Mouse (Mus musculus): ENCODE results near the gene Dhdds. TPM values are rescaled to one million over a fixed set of nuclear protein-coding genes. Genes with fewer than 3 reads are reported as not detected.
"Not testable (repeated sequence)": the region's sequence is repeated elsewhere in the genome, so short reads cannot be mapped to it uniquely, and the experiment has no call there.

Gene Dhdds
- polyA plus RNA-seq, 1 experiment from 2014 or later = 41.9 TPM

GRCm38 (mm10) chr4:133991087-133991660 is 9.5 kb downstream of the Dhdds start:
- ATAC-seq (ENCODE audit: insufficient number of reproducible peaks, low FRiP score, low TSS enrichment, low read depth) (no peak), DNase-seq (ENCODE audit: low spot score) (no peak)
- Histone ChIP-seq H3K9ac (ENCODE audit: low read length) (no peak overlapping the region), H3K27me3 (ENCODE audit: control insufficient read depth, insufficient read depth, low read length) (no peaks in the 10 kb centered on the region), H3K4me3 (ENCODE audit: low read depth, low read length) (no peak overlapping the region), H3K27ac (replicated peaks; ENCODE audit: low read depth, low read length) (no peak overlapping the region), H3K36me3 (ENCODE audit: control insufficient read depth, insufficient read depth, low read length) (peaks cover 11% of the 10 kb centered on the region; the same call in 1 of the 2 replicates), H3K9me3 (ENCODE audit: control insufficient read depth, low read length) (no peaks in the 10 kb centered on the region), H3K4me2 (ENCODE audit: low read depth, severe bottlenecking) (no peak overlapping the region), H3K4me1 (ENCODE audit: control insufficient read depth, insufficient read depth, low read length) (no peaks in the 10 kb centered on the region)
- 91% methylated on average over 13 of the region's 13 CpGs for WGBS

GRCm38 (mm10) chr4:133990035-133990434 is 10.7 kb downstream of the Dhdds start:
- H3K27ac ChIP-seq (replicated peaks; ENCODE audit: low read depth, low read length) = no peak overlapping the region
- H3K9me3 ChIP-seq (ENCODE audit: control insufficient read depth, low read length) = no peaks in the 10 kb centered on the region
- H3K9ac ChIP-seq (ENCODE audit: low read length) = no peak overlapping the region
- WGBS = 60% methylated on average over 4 of the region's 4 CpGs
- ATAC-seq (ENCODE audit: insufficient number of reproducible peaks, low FRiP score, low TSS enrichment, low read depth) = no peak
- no peaks in the 10 kb centered on the region for H3K27me3 ChIP-seq (ENCODE audit: control insufficient read depth, insufficient read depth, low read length)
- DNase-seq (ENCODE audit: low spot score) = no peak
- no peaks in the 10 kb centered on the region for H3K4me1 ChIP-seq (ENCODE audit: control insufficient read depth, insufficient read depth, low read length)
- H3K4me2 ChIP-seq (ENCODE audit: low read depth, severe bottlenecking) = no peak overlapping the region
- H3K4me3 ChIP-seq (ENCODE audit: low read depth, low read length) = no peak overlapping the region
- H3K36me3 ChIP-seq (ENCODE audit: control insufficient read depth, insufficient read depth, low read length) = peaks cover 7% of the 10 kb centered on the region; the same call in 1 of the 2 replicates

- not testable (repeated sequence) for H3K27me3 ChIP-seq (ENCODE audit: control insufficient read depth, insufficient read depth, low read length); H3K4me3 ChIP-seq (ENCODE audit: low read depth, low read length); ATAC-seq (ENCODE audit: insufficient number of reproducible peaks, low FRiP score, low TSS enrichment, low read depth); H3K27ac ChIP-seq (replicated peaks; ENCODE audit: low read depth, low read length); H3K4me1 ChIP-seq (ENCODE audit: control insufficient read depth, insufficient read depth, low read length); H3K9ac ChIP-seq (ENCODE audit: low read length); DNase-seq (ENCODE audit: low spot score); H3K9me3 ChIP-seq (ENCODE audit: control insufficient read depth, low read length); H3K36me3 ChIP-seq (ENCODE audit: control insufficient read depth, insufficient read depth, low read length); H3K4me2 ChIP-seq (ENCODE audit: low read depth, severe bottlenecking)
- 90% methylated on average over 8 of the region's 8 CpGs for WGBS
These were observed 12.4 kb downstream of the Dhdds start for GRCm38 (mm10) chr4:133988289-133988688.

GRCm38 (mm10) chr4:133982936-133983335 is 17.8 kb downstream of the Dhdds start:
- no peaks in the 10 kb centered on the region for H3K4me1 ChIP-seq (ENCODE audit: control insufficient read depth, insufficient read depth, low read length)
- ATAC-seq (ENCODE audit: insufficient number of reproducible peaks, low FRiP score, low TSS enrichment, low read depth) (no peak), DNase-seq (ENCODE audit: low spot score) (no peak)
- H3K36me3 ChIP-seq (ENCODE audit: control insufficient read depth, insufficient read depth, low read length) = peaks cover 9% of the 10 kb centered on the region; the same call in 1 of the 2 replicates
- no peaks in the 10 kb centered on the region for H3K9me3 ChIP-seq (ENCODE audit: control insufficient read depth, low read length)
- WGBS = 83% methylated on average over 13 of the region's 13 CpGs
- no peak overlapping the region for H3K4me3 ChIP-seq (ENCODE audit: low read depth, low read length)
- no peak overlapping the region for H3K9ac ChIP-seq (ENCODE audit: low read length)
- no peak overlapping the region for H3K4me2 ChIP-seq (ENCODE audit: low read depth, severe bottlenecking)
- H3K27me3 ChIP-seq (ENCODE audit: control insufficient read depth, insufficient read depth, low read length) = no peaks in the 10 kb centered on the region
- H3K27ac ChIP-seq (replicated peaks; ENCODE audit: low read depth, low read length) = no peak overlapping the region

GRCm38 (mm10) chr4:133980496-133980895 is 20.2 kb downstream of the Dhdds start:
- Histone ChIP-seq H3K27ac (replicated peaks; ENCODE audit: low read depth, low read length) (no peak overlapping the region), H3K4me1 (ENCODE audit: control insufficient read depth, insufficient read depth, low read length) (no peaks in the 10 kb centered on the region), H3K4me3 (ENCODE audit: low read depth, low read length) (no peak overlapping the region), H3K27me3 (ENCODE audit: control insufficient read depth, insufficient read depth, low read length) (no peaks in the 10 kb centered on the region), H3K9me3 (ENCODE audit: control insufficient read depth, low read length) (no peaks in the 10 kb centered on the region), H3K4me2 (ENCODE audit: low read depth, severe bottlenecking) (no peak overlapping the region), H3K9ac (ENCODE audit: low read length) (no peak overlapping the region), H3K36me3 (ENCODE audit: control insufficient read depth, insufficient read depth, low read length) (peaks cover 8% of the 10 kb centered on the region; the same call in 1 of the 2 replicates)
- ATAC-seq (ENCODE audit: insufficient number of reproducible peaks, low FRiP score, low TSS enrichment, low read depth) (no peak), DNase-seq (ENCODE audit: low spot score) (no peak)
- WGBS = 86% methylated on average over 5 of the region's 5 CpGs

- 94% methylated on average over 10 of the region's 10 CpGs for WGBS
- Histone ChIP-seq H3K9ac (ENCODE audit: low read length) (no peak overlapping the region), H3K27me3 (ENCODE audit: control insufficient read depth, insufficient read depth, low read length) (no peaks in the 10 kb centered on the region), H3K4me3 (ENCODE audit: low read depth, low read length) (no peak overlapping the region), H3K9me3 (ENCODE audit: control insufficient read depth, low read length) (no peaks in the 10 kb centered on the region), H3K36me3 (ENCODE audit: control insufficient read depth, insufficient read depth, low read length) (peaks cover 8% of the 10 kb centered on the region; the same call in 1 of the 2 replicates), H3K4me1 (ENCODE audit: control insufficient read depth, insufficient read depth, low read length) (no peaks in the 10 kb centered on the region), H3K4me2 (ENCODE audit: low read depth, severe bottlenecking) (no peak overlapping the region), H3K27ac (replicated peaks; ENCODE audit: low read depth, low read length) (no peak overlapping the region)
- DNase-seq (ENCODE audit: low spot score) (no peak), ATAC-seq (ENCODE audit: insufficient number of reproducible peaks, low FRiP score, low TSS enrichment, low read depth) (no peak)
These were observed 22.6 kb downstream of the Dhdds start for GRCm38 (mm10) chr4:133978021-133978711.

GRCm38 (mm10) chr4:133971741-133972140 is 29.0 kb downstream of the Dhdds start:
- Histone ChIP-seq H3K9me3 (ENCODE audit: control insufficient read depth, low read length) (no peaks in the 10 kb centered on the region), H3K27me3 (ENCODE audit: control insufficient read depth, insufficient read depth, low read length) (no peaks in the 10 kb centered on the region), H3K36me3 (ENCODE audit: control insufficient read depth, insufficient read depth, low read length) (no peaks in the 10 kb centered on the region; the same call in 1 of the 2 replicates), H3K9ac (ENCODE audit: low read length) (no peak overlapping the region), H3K4me3 (ENCODE audit: low read depth, low read length) (no peak overlapping the region), H3K4me2 (ENCODE audit: low read depth, severe bottlenecking) (no peak overlapping the region), H3K4me1 (ENCODE audit: control insufficient read depth, insufficient read depth, low read length) (peaks cover 9% of the 10 kb centered on the region), H3K27ac (replicated peaks; ENCODE audit: low read depth, low read length) (no peak overlapping the region)
- ATAC-seq (ENCODE audit: insufficient number of reproducible peaks, low FRiP score, low TSS enrichment, low read depth) (no peak), DNase-seq (ENCODE audit: low spot score) (no peak)
- WGBS = 47% methylated on average over 8 of the region's 8 CpGs

GRCm38 (mm10) chr4:133970876-133971275 is 29.8 kb downstream of the Dhdds start:
- H3K36me3 ChIP-seq (ENCODE audit: control insufficient read depth, insufficient read depth, low read length) = peaks cover under 1% of the 10 kb centered on the region; the same call in 1 of the 2 replicates
- no peak overlapping the region for H3K4me2 ChIP-seq (ENCODE audit: low read depth, severe bottlenecking)
- DNase-seq (ENCODE audit: low spot score) (no peak), ATAC-seq (ENCODE audit: insufficient number of reproducible peaks, low FRiP score, low TSS enrichment, low read depth) (no peak)
- peaks cover 14% of the 10 kb centered on the region for H3K4me1 ChIP-seq (ENCODE audit: control insufficient read depth, insufficient read depth, low read length)
- H3K4me3 ChIP-seq (ENCODE audit: low read depth, low read length) = no peak overlapping the region
- H3K9me3 ChIP-seq (ENCODE audit: control insufficient read depth, low read length) = no peaks in the 10 kb centered on the region
- no peaks in the 10 kb centered on the region for H3K27me3 ChIP-seq (ENCODE audit: control insufficient read depth, insufficient read depth, low read length)
- 88% methylated on average over 13 of the region's 13 CpGs for WGBS
- H3K27ac ChIP-seq (replicated peaks; ENCODE audit: low read depth, low read length) = no peak overlapping the region
- H3K9ac ChIP-seq (ENCODE audit: low read length) = no peak overlapping the region

All from limb, embryonic 11.5 days (tissue).